Mouse (Mus musculus): ENCODE measurements around the gene Ptprf. TPM values are rescaled to one million over a fixed set of nuclear protein-coding genes. Genes with fewer than 3 reads are reported as not detected.

Ptprf gene
- polyA plus RNA-seq, 1 experiment from 2014 or later, result 72.6 TPM

DNA sequence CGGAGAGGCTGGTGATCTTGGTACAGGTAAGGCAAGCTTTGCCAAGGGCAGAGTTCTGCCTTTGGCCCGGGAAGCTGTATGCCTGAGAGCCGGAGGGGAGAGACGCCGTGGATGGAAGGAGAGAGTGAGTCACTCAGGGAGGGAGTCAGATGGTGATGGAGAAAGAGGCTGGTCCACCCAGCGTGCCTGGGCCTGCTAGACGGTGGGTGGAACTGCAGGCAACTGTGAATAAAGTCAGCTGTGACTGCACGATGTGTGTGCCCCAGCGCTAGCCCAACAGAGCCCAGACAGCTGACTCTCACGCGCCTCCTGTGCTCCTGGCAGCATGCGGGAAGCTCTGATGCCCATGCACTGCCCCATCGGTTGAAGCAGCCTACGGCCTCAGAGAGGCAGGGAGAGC is 45.4 kb downstream of the Ptprf start:
- no peak for ATAC-seq (ENCODE audit: low FRiP score, low TSS enrichment)
- H3K36me3 ChIP-seq (ENCODE audit: insufficient read depth, low read length), result peaks cover 37% of the 10 kb centered on the region
- WGBS, result 92% methylated on average over 14 of the region's 14 CpGs
- no peaks in the 10 kb centered on the region for H3K9me3 ChIP-seq (ENCODE audit: low read length)
- no peak overlapping the region for H3K4me3 ChIP-seq (ENCODE audit: low read length)
- H3K27me3 ChIP-seq (ENCODE audit: insufficient read depth, low read length), result no peaks in the 10 kb centered on the region
- no peak overlapping the region for H3K27ac ChIP-seq (ENCODE audit: low read length)
- H3K4me1 ChIP-seq (ENCODE audit: insufficient read depth, low read length), result peaks cover 27% of the 10 kb centered on the region
- no peak overlapping the region for H3K9ac ChIP-seq (replicated peaks; ENCODE audit: low read length)
- no peak overlapping the region for H3K4me2 ChIP-seq (replicated peaks; ENCODE audit: low read depth, low read length)

DNA sequence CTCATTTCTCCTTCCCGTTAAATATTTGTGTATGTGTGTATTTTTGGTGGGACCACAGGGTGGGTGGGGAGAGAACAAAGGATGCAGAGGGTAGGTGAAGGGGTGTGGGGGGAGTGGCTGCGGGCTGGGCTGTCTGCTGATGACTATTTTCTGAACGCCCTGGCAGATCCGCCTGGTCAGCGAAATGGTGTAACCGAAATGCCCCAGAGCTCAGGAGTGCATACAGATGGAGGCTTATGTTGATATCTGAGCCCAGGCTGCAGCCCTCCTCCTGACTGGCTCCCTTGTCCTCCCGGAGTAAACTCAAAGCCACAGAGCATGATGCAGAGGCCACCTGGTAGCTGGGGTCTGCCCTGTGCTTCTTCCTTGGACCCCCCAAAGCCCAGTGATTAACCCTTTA is 47.4 kb downstream of the Ptprf start:
- 0 out of 2 replicates have a peak overlapping the region, but pooled peaks have one; percentile 44 for H3K9ac ChIP-seq (replicated peaks; ENCODE audit: low read length)
- WGBS, result 48% methylated on average over 7 of the region's 7 CpGs
- no peak overlapping the region for H3K4me3 ChIP-seq (ENCODE audit: low read length)
- ATAC-seq (ENCODE audit: low FRiP score, low TSS enrichment), result peak; percentile 60
- H3K9me3 ChIP-seq (ENCODE audit: low read length), result no peaks in the 10 kb centered on the region
- no peak overlapping the region for H3K4me2 ChIP-seq (replicated peaks; ENCODE audit: low read depth, low read length)
- H3K27me3 ChIP-seq (ENCODE audit: insufficient read depth, low read length), result no peaks in the 10 kb centered on the region
- peak overlapping the region; percentile 73 for H3K27ac ChIP-seq (ENCODE audit: low read length)
- peaks cover 35% of the 10 kb centered on the region for H3K36me3 ChIP-seq (ENCODE audit: insufficient read depth, low read length)
- peaks cover 16% of the 10 kb centered on the region for H3K4me1 ChIP-seq (ENCODE audit: insufficient read depth, low read length)

DNA sequence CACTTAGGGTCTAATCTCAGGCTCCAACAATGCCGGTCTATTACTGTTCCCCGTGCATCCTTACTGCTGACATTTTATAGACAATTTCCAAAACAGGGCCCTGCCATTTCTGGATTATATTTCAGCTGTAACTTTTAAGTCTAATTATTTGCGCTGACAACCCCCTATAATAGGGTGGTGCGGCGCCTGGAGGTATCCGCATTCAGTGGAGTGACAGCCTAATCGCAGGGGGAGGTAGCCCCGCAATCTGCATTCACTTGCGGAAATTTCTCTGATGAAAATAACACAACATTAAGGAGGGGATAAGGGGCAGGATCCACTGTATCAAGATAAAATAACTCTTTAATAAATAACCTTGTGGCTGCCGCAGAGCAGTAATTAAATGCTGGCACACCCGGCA is 47.9 kb downstream of the Ptprf start:
- ATAC-seq (ENCODE audit: low FRiP score, low TSS enrichment), result no peak
- 67% methylated on average over 11 of the region's 11 CpGs for WGBS
- H3K27me3 ChIP-seq (ENCODE audit: insufficient read depth, low read length), result no peaks in the 10 kb centered on the region
- H3K4me1 ChIP-seq (ENCODE audit: insufficient read depth, low read length), result peaks cover 21% of the 10 kb centered on the region
- peaks cover 30% of the 10 kb centered on the region for H3K36me3 ChIP-seq (ENCODE audit: insufficient read depth, low read length)
- no peaks in the 10 kb centered on the region for H3K9me3 ChIP-seq (ENCODE audit: low read length)
- H3K4me3 ChIP-seq (ENCODE audit: low read length), result no peak overlapping the region
- H3K9ac ChIP-seq (replicated peaks; ENCODE audit: low read length), result no peak overlapping the region
- H3K27ac ChIP-seq (ENCODE audit: low read length), result peak overlapping the region; percentile 37
- no peak overlapping the region for H3K4me2 ChIP-seq (replicated peaks; ENCODE audit: low read depth, low read length)

DNA sequence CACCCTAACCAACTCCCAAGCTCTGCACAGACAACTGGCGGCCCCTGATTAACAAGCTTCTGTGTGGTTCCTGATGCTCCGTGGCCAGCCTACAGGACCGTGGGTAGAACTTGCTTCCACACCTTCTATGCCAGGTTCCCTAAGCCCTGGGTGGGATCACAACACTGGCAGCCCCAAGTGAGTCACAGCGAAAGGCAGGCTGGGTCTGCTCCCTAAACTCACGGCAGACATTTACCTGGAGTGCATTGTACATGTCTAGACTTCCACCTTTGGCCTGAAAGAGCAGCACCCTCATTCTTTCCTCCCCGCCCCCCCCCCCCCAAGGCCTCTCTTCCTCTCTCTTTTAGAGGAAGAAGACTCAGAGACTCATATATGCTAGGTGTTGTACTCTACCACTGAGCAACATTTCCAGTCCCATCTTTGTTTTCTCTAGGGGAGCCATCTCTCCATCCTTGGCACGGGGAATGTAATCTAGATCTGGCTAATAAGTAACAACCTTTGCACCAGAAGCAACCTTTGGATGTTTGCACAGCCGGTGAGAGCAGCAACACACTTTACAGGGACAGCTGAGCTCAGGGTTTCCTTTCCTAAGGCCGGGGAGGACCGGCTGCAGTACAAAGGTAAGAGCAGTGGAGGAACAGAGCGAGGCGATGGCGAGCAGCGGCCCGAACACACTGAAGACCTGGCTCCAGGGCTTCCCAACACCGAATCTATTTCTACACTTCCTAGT is 51.1 kb downstream of the Ptprf start:
- 58% methylated on average over 16 of the region's 16 CpGs for WGBS
- Histone ChIP-seq H3K9ac (replicated peaks; ENCODE audit: low read length) (no peak overlapping the region), H3K27ac (ENCODE audit: low read length) (peak overlapping the region; percentile 70), H3K4me2 (replicated peaks; ENCODE audit: low read depth, low read length) (no peak overlapping the region), H3K27me3 (ENCODE audit: insufficient read depth, low read length) (no peaks in the 10 kb centered on the region), H3K4me3 (ENCODE audit: low read length) (no peak overlapping the region), H3K4me1 (ENCODE audit: insufficient read depth, low read length) (peaks cover 27% of the 10 kb centered on the region), H3K9me3 (ENCODE audit: low read length) (no peaks in the 10 kb centered on the region), H3K36me3 (ENCODE audit: insufficient read depth, low read length) (peaks cover 28% of the 10 kb centered on the region)
- peak; percentile 85 for ATAC-seq (ENCODE audit: low FRiP score, low TSS enrichment)

DNA sequence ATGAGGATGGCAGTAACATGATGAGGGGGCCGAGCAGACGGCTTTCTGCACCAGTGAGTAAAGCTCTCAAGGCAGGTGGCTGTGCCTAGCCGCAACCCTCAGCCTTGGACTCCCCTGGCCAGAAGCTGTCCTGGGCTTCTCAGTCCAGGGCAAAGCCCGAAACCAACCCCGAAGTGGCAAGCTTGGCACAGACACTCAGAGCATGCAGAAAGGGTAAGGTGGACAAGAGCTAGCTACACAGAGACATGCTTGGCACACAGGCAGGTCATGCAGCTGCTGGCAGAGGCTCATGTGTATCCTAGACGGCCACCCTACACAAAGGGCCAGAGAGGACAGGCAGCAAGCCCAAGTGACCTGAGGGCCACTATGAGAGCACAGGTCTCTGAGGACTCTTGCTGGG is 52.5 kb downstream of the Ptprf start:
- peaks cover 34% of the 10 kb centered on the region for H3K36me3 ChIP-seq (ENCODE audit: insufficient read depth, low read length)
- WGBS, result 64% methylated on average over 6 of the region's 6 CpGs
- no peak for ATAC-seq (ENCODE audit: low FRiP score, low TSS enrichment)
- H3K27me3 ChIP-seq (ENCODE audit: insufficient read depth, low read length), result no peaks in the 10 kb centered on the region
- H3K9ac ChIP-seq (replicated peaks; ENCODE audit: low read length), result no peak overlapping the region
- no peak overlapping the region for H3K27ac ChIP-seq (ENCODE audit: low read length)
- H3K4me2 ChIP-seq (replicated peaks; ENCODE audit: low read depth, low read length), result no peak overlapping the region
- no peak overlapping the region for H3K4me3 ChIP-seq (ENCODE audit: low read length)
- H3K9me3 ChIP-seq (ENCODE audit: low read length), result no peaks in the 10 kb centered on the region
- peaks cover 23% of the 10 kb centered on the region for H3K4me1 ChIP-seq (ENCODE audit: insufficient read depth, low read length)

DNA sequence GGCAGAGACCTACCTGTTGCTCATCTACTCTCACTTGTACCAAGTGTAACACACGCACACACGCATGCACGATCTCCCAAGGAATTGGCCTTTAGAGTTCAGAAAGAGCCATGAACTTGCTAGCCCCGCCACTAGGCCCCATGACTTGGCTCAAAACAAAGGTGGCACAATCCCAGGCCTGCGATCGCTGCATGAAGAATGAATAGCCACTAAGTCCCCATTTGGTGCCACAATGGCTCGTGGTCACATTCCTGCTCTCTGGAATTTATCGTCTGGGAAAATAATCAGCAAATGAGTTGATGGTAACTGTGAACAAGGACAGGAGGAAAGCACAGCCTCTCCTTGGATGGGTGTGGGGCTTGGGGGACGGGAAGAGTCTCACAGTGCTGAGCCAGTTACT is 54.3 kb downstream of the Ptprf start:
- no peak for ATAC-seq (ENCODE audit: low FRiP score, low TSS enrichment)
- Histone ChIP-seq H3K4me1 (ENCODE audit: insufficient read depth, low read length) (peaks cover 15% of the 10 kb centered on the region), H3K27ac (ENCODE audit: low read length) (no peak overlapping the region), H3K4me3 (ENCODE audit: low read length) (no peak overlapping the region), H3K9ac (replicated peaks; ENCODE audit: low read length) (no peak overlapping the region), H3K27me3 (ENCODE audit: insufficient read depth, low read length) (no peaks in the 10 kb centered on the region), H3K36me3 (ENCODE audit: insufficient read depth, low read length) (peaks cover 35% of the 10 kb centered on the region), H3K9me3 (ENCODE audit: low read length) (no peaks in the 10 kb centered on the region), H3K4me2 (replicated peaks; ENCODE audit: low read depth, low read length) (no peak overlapping the region)
- 91% methylated on average over 9 of the region's 9 CpGs for WGBS

DNA sequence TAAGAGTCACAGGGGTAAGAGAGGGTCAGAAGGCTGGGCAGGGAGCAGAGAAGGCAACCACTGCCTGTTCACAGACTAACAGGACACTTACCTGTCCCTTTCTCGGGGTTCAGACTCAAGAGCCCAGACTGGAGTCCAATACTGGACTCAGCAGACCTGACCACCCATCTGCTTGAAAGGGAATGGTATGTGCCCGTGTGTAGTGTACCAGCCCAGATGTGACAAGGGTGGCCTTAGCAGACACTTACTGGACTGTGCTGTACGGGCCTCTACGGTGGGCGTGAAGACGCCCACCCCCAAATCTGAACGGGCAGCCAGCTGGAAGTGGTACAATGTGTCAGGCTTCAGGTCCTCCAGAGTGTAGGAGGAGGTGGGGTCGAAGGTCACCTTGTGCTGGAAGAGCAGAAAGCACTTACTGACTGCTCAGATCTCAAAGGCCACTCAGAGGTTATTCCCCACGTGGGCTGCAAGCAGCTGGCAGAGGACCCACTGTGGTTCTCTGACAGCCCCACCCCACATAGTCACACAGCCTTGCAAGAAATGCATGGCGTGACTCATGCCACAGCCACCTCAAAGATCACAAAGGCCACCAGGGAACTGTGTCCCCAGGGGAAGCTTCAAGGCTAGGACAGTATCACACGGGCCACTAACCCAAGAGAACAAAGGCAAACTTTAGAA is 56.4 kb downstream of the Ptprf start:
- 43% methylated on average over 11 of the region's 11 CpGs for WGBS
- Histone ChIP-seq H3K4me2 (replicated peaks; ENCODE audit: low read depth, low read length) (no peak overlapping the region), H3K36me3 (ENCODE audit: insufficient read depth, low read length) (peaks cover 55% of the 10 kb centered on the region), H3K4me1 (ENCODE audit: insufficient read depth, low read length) (peaks cover 15% of the 10 kb centered on the region), H3K27me3 (ENCODE audit: insufficient read depth, low read length) (no peaks in the 10 kb centered on the region), H3K27ac (ENCODE audit: low read length) (no peak overlapping the region), H3K9me3 (ENCODE audit: low read length) (no peaks in the 10 kb centered on the region), H3K9ac (replicated peaks; ENCODE audit: low read length) (no peak overlapping the region), H3K4me3 (ENCODE audit: low read length) (no peak overlapping the region)
- peak; percentile 36 for ATAC-seq (ENCODE audit: low FRiP score, low TSS enrichment)

DNA sequence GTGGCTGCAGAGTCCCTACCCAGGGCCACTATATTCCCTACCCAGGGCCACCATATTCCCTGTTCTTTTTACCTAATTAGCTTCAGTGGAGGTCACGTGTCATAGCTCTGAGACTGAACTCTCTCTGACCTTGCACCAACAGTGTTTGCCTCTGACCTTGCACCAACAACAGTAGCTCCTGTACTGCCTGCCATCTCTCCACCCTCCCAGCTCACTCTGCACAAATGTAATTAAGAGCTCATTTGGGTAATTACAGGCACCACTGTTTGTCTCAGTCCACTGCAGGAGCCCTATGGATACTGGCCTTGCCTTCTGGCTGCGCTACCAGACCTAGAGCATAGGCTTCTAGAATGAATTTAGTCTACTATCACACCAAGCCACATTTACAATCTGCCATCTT is 57.3 kb downstream of the Ptprf start:
- ATAC-seq (ENCODE audit: low FRiP score, low TSS enrichment), result no peak

DNA sequence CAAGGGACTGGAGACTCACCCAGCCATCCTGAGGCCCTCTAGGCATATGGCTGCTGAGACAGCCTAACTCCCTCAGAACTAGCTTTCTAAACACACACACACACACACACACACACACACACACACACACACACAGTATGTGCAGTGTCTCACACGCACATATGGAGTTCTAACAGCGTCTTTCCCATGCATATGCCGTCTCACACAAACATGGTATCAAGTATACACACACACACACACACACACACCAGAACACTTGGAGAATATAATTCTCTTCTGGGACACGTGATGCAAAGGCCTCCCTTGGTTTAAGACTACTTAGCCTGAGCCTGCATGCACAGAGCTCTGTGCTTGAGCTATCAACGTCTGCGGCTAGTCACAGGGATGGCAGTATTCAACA is 59.3 kb downstream of the Ptprf start:
- H3K4me1 ChIP-seq (ENCODE audit: insufficient read depth, low read length), result peaks cover 9% of the 10 kb centered on the region
- no peak overlapping the region for H3K27ac ChIP-seq (ENCODE audit: low read length)
- H3K4me2 ChIP-seq (replicated peaks; ENCODE audit: low read depth, low read length), result no peak overlapping the region
- no peaks in the 10 kb centered on the region for H3K9me3 ChIP-seq (ENCODE audit: low read length)
- H3K9ac ChIP-seq (replicated peaks; ENCODE audit: low read length), result no peak overlapping the region
- no peak for ATAC-seq (ENCODE audit: low FRiP score, low TSS enrichment)
- peaks cover 65% of the 10 kb centered on the region for H3K36me3 ChIP-seq (ENCODE audit: insufficient read depth, low read length)
- WGBS, result 88% methylated on average over 6 of the region's 6 CpGs
- no peak overlapping the region for H3K4me3 ChIP-seq (ENCODE audit: low read length)
- no peaks in the 10 kb centered on the region for H3K27me3 ChIP-seq (ENCODE audit: insufficient read depth, low read length)

More for the DNA sequence above, 57.3 kb downstream of the Ptprf start:
- Histone ChIP-seq H3K4me3 (ENCODE audit: low read length) (no peak overlapping the region), H3K9ac (replicated peaks; ENCODE audit: low read length) (no peak overlapping the region), H3K27ac (ENCODE audit: low read length) (no peak overlapping the region), H3K27me3 (ENCODE audit: insufficient read depth, low read length) (no peaks in the 10 kb centered on the region), H3K36me3 (ENCODE audit: insufficient read depth, low read length) (peaks cover 61% of the 10 kb centered on the region), H3K9me3 (ENCODE audit: low read length) (no peaks in the 10 kb centered on the region), H3K4me1 (ENCODE audit: insufficient read depth, low read length) (peaks cover 14% of the 10 kb centered on the region), H3K4me2 (replicated peaks; ENCODE audit: low read depth, low read length) (no peak overlapping the region)
- 89% methylated on average over 2 of the region's 2 CpGs for WGBS

Data from kidney, embryonic 16.5 days (tissue).